Mouse (Mus musculus) kidney, adult 9 months (tissue): ENCODE measurements around the gene Arhgap15.

Experiments used
- DNase-seq: peaks from one replicate; pipeline ENCODE4 v3.0.0; 2022

Gene Arhgap15

DNA sequence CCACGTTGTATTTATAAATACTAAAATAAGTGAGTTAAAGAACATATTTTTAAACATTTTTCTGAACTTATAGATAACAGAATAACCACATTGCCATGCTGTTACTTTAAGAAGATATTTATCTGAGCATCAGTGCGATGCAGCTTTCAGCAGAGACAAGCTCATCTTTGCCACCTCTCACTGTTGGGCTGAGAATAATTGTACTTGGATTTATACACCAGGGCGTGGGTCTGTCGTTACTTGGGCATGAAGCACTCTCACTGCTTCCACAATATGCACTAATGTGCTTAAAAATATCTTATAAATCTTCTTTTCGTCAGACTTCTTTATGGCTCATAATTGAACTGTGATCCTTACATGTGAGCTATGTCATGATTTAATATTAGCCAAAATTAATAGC, 372.5 kb downstream of the Arhgap15 start:
- DNase-seq = no peak

DNA sequence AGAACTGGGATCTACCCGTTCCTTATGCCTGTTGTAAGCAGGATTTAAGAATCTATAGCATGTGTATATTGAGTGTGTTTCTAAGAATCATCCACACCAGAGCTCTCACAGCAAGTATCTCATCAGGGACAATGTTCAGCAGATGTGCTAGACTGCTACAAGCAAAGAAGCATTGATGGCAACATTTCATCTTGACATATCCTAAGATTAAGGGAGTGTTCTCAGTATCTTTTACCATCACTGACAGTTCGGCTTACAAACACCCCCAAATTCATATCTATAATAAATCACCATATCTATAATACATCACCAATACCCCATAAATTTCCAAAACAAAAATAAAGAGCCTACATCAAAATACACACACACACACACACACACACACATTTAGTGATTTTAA, 374.6 kb downstream of the Arhgap15 start:
- no peak for DNase-seq

DNA sequence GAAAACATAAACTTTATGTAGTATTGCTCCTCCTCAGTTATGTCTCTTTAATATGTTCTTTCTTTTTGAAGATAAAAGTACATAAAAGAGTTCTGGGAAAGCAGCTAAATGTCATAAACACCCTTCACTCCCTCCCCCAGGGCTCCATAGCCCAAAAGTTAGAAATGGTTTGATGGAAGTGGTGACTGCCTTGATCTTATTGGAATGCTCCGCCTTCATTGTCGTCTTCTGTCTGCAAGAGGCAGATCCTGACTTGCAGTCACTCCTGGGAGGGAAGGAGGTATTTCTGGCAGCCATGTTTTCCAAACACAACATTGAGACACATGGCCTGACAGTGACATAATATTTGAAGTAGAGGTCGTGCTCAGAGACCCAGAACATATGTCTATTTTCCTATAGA, 375.5 kb downstream of the Arhgap15 start:
- no peak for DNase-seq

DNA sequence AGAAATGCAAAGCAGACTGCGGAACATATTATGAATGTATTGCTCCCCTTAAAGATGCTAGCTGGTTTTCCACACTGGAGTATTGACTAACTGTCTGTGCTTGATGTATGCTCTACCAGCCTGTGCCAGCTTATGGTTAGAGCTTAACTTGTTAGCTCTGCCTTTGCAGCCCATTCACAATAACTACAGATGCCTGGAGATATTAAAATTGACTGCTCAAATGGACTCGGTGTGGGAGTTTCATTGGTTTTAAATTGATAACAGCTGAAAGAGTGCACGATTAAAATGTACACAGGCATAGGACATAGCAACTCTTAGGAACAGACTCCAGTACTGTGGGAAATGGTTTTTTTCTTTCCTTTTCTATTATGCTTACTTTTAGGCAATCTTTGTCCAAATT, 376.1 kb downstream of the Arhgap15 start:
- no peak for DNase-seq

DNA sequence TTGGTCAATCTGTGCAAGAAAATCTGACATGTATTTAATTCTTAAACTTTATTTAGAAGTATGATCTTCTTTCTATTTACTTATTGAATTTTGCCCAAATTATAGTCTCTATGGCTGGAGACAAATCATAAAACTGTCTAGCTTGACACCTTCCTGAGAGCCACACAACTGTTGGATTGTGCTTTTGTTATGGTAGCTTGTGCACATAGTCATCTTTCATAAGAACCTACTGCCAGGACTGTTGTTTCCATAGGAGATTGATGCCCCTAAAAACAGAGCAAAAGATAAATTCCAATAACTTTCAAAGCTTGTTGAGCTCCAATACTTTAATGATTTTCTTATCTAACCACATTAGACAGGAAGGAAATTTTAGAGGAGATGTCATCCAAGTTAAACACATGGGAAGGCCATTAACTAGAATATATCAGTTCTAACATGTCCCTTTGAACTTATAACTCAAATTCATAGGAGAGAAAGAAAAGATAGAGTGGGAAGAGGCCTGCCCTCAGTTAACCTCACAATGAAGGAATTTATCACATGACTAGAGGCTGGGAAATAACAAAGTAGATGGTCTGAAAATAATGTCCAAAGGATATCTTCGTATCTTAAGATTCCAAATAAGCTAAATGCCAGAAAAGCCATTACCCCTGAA, 377.5 kb downstream of the Arhgap15 start:
- DNase-seq = peak; percentile 40

DNA sequence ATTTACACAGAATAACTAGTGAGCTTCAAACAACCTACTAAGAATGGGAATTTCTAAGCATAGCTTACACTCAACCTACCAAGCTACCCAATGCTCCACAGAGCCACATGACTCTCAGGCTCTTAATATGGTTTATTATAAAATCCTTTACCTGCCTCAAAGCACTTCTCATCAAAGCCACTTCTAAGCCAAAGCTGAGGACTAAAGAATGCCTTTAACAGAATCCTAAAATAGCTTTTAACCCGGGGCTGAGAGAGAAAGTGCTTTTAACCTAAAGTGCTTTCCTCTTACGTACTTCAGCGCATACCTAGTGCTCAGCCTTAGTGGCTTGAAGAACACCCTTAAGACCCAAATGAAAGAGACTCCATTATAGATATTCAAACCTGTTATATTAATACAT, 380.9 kb downstream of the Arhgap15 start:
- no peak for DNase-seq

DNA sequence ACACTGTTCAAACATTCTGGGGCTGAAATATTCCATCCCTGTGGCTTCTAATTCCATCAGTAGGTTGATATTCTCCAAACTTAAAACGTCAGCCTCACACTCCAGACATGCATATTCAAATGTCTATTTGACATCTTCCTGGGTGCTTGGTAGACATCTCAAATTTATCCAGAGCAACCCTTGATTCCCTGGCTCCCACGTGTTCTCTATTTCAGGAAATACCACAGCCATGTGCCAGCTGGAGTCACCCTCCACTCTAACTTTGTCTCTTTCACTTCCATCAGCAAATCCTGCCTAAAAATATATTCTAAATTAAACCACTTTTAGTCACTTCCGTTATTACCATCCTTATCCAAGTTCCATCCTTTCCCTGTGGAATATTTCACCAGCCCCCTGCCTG, 382.6 kb downstream of the Arhgap15 start:
- no peak for DNase-seq

DNA sequence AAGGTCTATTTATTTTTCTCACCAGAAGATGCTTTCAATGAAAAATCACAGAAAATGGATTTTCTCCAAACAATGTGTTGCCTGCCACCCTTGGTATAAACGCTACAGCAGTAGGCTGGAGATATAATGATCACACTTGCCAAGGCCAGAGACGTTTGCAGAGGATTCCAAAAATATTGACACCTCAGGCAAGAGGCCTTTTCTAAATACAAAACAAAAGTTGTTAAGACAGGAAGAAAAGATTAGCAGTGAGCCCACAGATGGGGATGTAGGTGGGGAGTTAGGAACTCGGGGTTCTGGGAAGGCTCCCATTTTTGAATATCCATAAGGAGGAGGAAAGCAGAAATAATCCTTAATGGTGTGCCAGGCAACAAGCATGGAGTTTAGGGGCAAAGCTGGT, 386.2 kb downstream of the Arhgap15 start:
- no peak for DNase-seq

DNA sequence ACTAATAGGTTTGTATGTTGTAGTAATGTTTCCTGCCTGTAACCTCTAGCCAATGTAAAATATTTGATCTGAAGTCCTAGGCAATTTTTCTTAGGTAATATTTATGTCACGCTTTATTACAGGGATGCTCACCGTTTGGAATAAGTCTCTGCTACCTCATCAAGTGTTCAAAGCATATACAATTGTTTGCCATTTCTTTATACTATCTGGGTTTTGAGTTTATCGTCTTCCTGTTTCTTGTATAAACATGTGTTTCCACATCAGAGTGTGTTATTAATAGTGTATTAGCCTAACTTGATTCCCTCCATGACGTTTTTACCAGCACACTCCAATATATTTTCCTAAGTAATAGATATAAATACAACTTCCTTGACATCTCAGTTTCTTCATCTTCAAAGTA, 391.8 kb downstream of the Arhgap15 start:
- no peak for DNase-seq

DNA sequence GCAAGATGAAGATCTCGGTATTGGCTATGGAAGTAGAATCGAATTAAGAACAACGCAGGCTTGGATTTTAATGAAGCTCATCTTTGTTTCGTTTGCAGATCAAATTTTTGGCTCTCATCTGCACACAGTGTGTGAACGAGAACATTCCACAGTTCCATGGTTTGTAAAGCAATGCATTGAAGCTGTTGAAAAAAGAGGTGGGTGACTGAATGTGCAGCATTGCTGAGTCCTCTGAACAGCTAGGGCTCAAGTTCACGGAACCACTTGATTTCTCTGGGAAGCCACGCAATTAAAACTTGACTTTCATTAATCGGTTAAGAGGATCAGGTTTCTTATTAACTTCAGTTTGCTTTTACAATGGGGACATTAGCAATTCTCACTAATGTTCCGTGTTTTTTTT, 393.5 kb downstream of the Arhgap15 start:
- no peak for DNase-seq

DNA sequence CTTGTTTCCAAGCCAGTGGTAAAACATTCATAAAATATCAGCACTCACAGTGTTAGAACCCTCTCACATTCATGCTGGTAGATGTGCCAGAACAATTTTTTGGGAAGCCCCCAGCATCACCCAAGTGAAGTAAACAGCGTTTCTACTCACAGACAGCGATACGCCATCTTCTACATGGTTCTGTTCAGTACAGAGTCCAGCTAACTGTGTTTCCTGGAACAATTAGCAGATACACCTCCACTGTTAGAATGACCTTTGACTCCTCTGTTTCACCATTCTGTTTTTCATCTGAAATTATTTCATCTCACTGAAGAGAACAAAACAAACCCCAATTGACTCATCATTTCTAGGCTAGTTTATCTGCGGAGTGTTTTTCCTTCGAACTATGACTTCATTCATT, 394.0 kb downstream of the Arhgap15 start:
- peak; percentile 78 for DNase-seq

DNA sequence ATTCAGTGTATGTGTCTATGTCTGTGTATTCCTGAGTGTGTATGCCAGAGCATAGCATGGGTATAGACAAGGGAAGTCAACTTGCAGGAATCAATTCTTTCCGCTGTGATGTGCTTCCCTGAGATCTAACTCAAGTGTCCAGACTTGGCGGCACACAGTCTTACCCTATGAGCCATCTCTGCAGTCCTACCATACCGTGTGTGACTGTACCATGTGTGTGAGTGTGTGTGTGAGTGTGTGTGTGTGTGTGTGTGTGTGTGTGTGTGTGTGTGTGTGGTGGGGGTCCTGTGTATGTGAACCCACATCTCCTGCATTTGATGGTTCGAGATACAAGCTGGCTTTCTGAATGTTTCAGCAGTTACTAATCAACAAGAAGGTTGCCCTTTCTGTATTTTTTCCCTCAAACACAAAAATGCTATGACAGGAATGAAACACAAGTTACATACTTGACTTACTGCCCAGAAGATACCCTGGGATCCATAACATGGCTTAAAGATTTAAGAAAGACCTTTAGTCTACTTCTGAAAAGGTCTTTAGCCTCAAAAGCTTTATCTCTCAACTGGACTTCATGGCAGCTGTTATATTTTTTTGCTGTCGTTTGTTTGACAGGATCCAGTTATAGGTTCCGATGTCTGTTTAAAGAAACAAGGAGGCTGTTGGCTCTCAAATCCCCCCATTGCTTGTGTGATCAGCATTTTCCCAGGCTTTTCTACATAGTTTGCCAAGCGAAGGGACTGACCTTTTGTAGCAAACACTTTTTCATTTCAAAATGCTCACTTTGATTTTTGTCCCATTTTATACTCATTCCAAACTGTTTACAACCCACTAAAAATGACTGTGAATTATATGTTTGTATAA, 397.7 kb downstream of the Arhgap15 start:
- peak; percentile 37 for DNase-seq

DNA sequence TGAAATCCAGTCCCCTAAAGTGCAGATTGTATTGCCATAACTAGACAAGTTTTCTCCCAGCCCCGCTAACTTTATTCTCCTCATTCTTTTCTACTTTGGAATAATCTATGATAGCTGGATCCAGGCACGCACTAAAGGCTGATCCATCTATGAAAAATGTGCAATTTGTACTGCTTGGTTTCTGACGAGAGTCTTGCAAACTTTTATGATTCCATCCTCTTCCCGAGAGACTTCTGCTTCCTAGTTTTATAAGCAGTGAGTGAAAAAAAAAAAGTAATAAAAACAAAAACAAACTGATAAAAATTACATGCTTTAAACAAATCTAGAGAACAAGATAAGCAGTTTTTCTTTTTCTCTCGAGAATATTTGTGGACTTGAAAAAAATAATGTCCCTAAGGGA, 398.9 kb downstream of the Arhgap15 start:
- DNase-seq = peak; percentile 31

DNA sequence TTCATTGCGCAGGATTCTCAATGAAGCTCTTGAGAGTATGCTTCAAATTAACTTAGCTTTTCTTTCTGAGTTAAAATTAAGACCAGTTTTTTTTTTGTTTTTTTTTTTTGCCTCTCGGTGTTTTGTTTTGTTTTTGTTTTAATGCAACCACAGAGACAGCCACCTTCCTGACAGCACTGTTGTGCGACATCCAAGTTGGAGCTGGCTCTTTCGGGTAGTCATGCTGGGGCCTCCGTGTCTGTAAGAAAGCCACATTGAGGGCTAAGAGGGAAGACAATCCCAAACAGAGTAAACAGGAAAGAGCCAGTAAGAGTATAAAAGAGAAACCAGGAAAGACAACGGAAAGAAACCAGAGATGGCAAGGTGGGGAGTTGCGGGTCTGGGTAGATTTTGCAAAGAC, 399.3 kb downstream of the Arhgap15 start:
- DNase-seq = no peak

DNA sequence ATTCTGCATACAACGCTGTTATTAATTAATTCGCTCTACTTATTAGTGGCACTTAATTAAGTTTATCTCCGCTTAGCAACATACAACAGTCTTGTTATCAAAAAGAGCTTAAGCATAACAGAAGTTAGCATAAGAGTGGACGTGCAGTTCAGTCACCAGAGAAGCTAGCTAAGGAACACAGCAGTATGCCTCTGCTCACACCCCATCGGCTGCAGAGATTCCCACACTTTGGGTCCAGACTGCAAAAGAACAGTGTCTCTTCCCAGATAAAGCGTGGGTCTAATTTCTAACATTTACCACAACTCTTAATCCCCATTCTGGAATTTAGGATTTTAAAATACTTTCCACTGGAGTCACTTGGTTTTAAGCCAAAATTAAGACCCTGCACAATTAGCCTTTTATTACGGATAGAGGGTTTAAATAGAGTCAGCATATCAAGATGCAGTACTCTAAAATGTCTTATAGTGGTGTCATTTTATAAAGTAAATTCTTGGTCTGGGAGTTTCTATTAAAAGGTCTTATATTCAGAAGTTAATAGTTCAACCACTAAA, 400.0 kb downstream of the Arhgap15 start:
- DNase-seq = no peak

DNA sequence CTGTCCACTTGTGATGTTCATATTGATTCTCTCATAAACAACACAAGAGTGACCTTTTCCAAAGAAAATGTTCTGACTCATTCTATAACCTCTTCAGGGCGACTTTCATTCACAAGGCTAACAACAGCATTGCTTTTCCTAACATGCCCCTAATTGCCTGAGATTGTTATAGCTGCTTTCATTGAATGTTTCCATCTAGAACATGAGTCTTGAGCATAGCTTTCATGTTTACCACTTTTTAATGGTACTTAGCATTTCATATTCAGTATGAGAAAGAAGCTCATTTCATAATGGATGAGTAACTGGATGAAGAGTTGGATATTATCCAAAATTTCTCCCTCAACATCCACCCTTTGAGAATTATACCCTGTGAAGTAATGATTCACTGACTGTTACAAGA, 403.7 kb downstream of the Arhgap15 start:
- DNase-seq = no peak

DNA sequence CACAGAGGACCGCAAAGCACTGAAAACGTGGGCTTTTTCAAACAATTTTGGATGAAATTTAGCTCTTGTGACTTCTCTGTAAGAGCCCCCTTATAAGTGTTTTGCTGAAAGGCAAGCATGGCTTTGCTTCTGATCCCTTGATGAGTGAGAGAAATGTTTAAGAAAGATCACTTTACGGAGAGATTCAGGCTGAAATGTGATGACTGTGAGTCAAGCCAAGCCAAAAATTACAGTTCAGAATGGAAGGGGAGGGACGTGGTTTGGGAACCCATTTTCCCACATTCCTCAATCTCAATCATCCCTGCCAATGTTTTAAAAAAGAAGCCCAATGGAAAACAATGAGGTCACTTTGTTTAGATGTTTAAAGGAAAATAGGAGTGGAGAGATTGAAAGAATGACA, 411.7 kb downstream of the Arhgap15 start:
- DNase-seq = no peak

DNA sequence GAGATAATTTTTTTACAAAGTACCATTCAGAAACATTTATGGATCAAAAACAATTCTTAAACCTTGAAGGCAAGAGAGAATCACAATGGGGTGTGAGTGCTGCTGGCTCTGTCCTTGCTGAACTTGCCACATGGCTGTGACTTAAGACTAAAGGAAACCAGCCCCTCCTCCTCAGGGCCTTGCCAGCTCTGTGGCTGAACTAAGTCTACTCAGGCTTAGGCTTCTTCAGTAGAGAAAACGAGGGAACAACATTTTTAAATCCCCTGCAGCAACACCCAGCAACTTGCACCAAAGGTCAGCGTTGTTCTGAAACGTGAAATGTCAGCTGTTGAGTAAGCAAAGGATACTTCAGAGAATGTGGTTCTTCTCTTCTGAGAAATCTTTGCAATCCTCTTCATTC, 417.2 kb downstream of the Arhgap15 start:
- DNase-seq = no peak

DNA sequence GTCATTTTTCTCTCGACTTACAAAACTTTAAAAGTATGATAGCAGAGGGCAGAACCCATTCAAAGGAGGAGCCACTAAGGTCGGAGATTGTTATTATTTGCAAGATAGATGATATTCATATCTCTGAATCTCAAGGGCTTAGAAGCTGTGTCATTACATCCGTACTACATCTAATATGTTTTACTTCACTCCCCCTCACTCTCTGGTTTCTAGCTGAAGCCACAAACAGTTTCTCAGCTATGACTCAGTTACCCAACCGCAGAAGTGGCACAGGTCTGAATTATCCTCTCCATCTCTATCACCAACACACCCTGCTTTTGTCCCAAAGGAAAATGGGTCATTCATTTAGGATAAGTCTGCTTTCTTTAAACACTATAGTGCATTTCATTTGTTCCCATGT, 418.1 kb downstream of the Arhgap15 start:
- no peak for DNase-seq

DNA sequence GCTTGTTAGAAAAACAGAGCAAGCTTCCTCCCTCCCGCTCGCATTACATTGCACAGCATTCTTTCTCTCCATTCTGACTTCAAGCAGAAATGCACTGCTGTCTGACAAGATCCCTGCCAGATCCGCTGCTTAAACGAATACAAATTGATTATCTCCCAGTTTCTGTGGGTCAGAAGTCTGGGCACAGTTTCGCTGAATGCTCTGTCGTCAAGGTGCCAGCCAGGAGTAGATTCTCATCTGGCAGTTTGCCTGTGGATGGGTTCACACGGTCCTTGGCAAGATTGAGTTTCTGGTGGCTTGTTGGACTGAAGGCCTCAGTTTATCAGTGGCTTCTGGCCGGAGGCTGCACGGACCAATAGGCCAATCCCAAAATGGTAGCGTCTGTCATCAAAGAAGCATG, 435.9 kb downstream of the Arhgap15 start:
- no peak for DNase-seq

DNA sequence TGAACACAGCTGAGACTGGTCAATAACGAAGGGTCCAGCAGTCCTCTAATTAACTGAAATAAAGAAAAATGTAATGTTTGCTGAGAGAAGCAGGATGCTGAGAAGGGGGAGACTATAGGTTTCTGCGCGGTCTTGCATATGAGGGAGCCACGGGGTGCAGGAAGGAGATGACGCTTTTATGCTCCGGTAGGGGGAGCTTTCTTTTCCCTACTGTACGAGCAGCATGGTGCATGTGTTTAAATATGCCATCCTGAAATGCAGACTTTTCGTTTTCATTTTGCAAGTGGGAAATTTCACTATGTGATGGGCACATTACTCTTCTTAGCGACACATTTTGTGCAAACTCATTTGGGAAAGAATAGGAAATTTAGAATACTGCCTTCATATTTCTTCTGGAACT, 442.1 kb downstream of the Arhgap15 start:
- no peak for DNase-seq

DNA sequence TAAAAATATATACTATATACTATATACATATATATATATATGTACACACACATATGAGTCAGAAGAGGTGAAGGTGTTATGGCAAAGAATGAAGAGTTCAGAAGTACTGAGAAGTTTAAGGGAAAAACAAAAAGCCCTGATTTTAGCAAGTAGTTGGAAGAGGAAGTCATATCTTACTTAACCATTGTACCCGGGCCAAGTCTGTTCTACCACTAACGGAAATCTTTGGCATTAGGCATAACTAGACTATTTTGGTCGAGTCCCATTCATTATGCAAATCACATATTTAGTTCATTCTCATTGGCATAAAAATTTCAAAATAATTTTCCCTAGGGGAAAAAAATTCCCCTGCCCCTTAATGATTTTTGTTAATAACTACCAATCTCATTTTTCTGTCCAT, 443.4 kb downstream of the Arhgap15 start:
- no peak for DNase-seq

DNA sequence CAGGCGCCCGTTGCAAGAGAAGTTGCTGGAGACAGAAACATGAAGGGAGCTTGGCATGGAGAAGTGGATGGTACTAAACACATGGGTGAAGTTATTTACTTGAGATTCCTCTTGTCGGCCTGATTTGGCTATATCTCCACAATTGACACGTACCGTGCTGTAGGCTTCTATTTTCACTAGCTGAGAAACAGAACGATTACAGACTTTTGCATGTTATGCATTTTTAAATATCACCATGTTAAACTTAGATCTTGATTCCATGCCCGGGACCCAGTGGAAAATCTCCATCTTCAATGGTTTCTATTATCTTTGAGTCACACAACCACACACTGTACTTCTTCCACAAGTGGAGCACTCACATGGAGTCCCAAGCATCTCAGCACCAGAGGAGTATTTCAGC, 466.9 kb downstream of the Arhgap15 start:
- no peak for DNase-seq

DNA sequence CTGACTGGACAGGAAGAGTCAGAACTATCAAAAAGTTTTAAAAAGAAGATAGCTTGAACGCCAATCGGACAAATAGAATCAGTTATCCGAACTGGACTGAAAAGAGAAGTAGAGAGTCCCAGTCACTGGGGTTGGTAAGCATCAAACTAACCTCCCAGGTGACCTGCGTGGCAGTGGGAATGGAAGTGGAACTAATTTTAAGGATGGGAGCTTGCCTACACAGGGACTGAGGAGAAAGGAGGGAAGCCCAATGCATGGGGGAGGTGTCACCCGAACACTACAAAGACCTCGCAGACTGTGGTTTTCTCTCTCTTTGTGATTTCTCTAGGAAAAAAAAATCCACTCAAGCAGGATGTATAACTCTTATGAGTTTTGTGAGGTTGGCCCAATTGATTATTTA, 469.2 kb downstream of the Arhgap15 start:
- DNase-seq = no peak
